Mouse (Mus musculus): ENCODE results near the gene C1qbp. TPM values are rescaled to one million over a fixed set of nuclear protein-coding genes. Genes with fewer than 3 reads are reported as not detected.
A peak's percentile ranks its signal among the peaks of the same experiment; 100 is the strongest.

The C1qbp gene
- polyA plus RNA-seq, 1 experiment from 2014 or later = 280 TPM

DNA sequence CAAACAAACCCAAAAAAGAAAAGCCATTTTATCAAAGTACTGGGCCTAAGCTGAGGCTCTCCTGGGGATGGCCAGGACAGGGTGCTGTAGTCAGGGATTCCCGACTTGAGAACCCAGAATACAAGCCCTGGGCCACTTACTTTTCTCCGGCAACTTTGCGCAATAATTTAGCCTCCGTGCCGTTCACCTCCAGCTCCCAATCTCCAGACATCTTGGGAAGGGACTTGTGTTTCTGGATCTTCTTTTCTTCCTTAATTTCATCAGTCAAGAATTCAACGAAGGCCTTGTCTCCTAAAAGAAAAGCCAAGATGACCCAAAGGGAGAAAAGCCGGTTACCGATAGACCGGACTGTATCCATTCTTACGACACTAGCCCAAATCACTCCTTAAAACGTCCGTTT, 796 bp downstream of the C1qbp start:
- H3K4me2 ChIP-seq (ENCODE audit: low read depth, severe bottlenecking) = peak overlapping the region; percentile 72
- H3K27ac ChIP-seq (replicated peaks; ENCODE audit: low read depth, low read length) = no peak overlapping the region
- ATAC-seq (ENCODE audit: insufficient number of reproducible peaks, low FRiP score, low TSS enrichment, low read depth) (no peak), DNase-seq (ENCODE audit: low spot score) (no peak)
- 6% methylated on average over 12 of the region's 12 CpGs for WGBS
- no peaks in the 10 kb centered on the region for H3K9me3 ChIP-seq (ENCODE audit: control insufficient read depth, low read length)
- peak overlapping the region; percentile 78 for H3K9ac ChIP-seq (ENCODE audit: low read length)
- H3K27me3 ChIP-seq (ENCODE audit: control insufficient read depth, insufficient read depth, low read length) = no peaks in the 10 kb centered on the region
- H3K36me3 ChIP-seq (ENCODE audit: control insufficient read depth, insufficient read depth, low read length) = peaks cover 28% of the 10 kb centered on the region
- 0 out of 2 replicates have a peak, but pooled peaks cover 3% of the 10 kb centered on the region for H3K4me1 ChIP-seq (ENCODE audit: control insufficient read depth, insufficient read depth, low read length)
- H3K4me3 ChIP-seq (ENCODE audit: low read depth, low read length) = peak overlapping the region; percentile 83

DNA sequence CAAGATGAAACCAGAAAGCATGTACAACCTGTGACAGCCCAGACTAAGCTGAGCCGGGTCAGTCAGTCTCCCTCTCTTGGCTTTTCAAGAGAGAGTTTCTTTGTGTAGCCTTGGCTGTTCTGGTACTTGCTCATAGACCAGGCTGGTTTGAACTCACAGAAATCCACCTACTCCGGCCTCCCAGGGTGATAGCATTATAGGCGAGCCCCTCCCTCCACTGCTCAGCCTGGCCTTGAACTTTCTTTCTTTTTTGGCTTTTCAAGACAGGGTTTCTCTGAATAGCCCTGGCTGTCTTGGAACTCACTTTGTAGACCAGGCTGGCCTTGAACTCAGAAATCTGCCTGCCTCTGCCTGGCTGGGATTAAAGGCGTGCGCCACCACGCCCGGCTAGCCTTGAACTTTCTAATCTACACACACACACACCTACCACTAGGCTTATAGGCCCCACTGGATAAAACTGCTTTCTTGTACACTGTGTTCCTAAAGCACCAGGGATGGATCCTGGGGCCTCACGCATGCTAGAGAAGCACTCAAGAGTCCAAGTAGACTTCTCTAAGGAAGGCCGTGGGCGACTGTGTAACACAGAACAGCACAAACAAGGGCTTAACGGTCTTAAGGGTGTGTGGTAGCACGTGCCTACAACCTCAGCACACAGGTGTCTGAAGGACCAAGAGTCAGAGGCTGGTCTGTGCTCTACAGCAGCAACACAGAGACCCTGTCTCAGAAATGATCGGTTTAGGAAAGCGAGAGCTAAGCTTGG, 1.9 kb downstream of the C1qbp start:
- WGBS = 93% methylated on average over 14 of the region's 14 CpGs
- ATAC-seq (ENCODE audit: insufficient number of reproducible peaks, low FRiP score, low TSS enrichment, low read depth) (no peak), DNase-seq (ENCODE audit: low spot score) (no peak)
- H3K27me3 ChIP-seq (ENCODE audit: control insufficient read depth, insufficient read depth, low read length) = no peaks in the 10 kb centered on the region
- H3K9ac ChIP-seq (ENCODE audit: low read length) = no peak overlapping the region
- no peak overlapping the region; the same call in 1 of the 2 replicates for H3K4me2 ChIP-seq (ENCODE audit: low read depth, severe bottlenecking)
- H3K27ac ChIP-seq (replicated peaks; ENCODE audit: low read depth, low read length) = no peak overlapping the region
- peaks cover 34% of the 10 kb centered on the region for H3K36me3 ChIP-seq (ENCODE audit: control insufficient read depth, insufficient read depth, low read length)
- H3K4me3 ChIP-seq (ENCODE audit: low read depth, low read length) = no peak overlapping the region
- H3K4me1 ChIP-seq (ENCODE audit: control insufficient read depth, insufficient read depth, low read length) = 0 out of 2 replicates have a peak, but pooled peaks cover 3% of the 10 kb centered on the region
- H3K9me3 ChIP-seq (ENCODE audit: control insufficient read depth, low read length) = no peaks in the 10 kb centered on the region

- no peak overlapping the region for H3K9ac ChIP-seq (ENCODE audit: low read length)
- no peaks in the 10 kb centered on the region for H3K9me3 ChIP-seq (ENCODE audit: control insufficient read depth, low read length)
- no peak for ATAC-seq (ENCODE audit: insufficient number of reproducible peaks, low FRiP score, low TSS enrichment, low read depth)
- no peak for DNase-seq (ENCODE audit: low spot score)
- H3K27ac ChIP-seq (replicated peaks; ENCODE audit: low read depth, low read length) = no peak overlapping the region
- no peaks in the 10 kb centered on the region for H3K27me3 ChIP-seq (ENCODE audit: control insufficient read depth, insufficient read depth, low read length)
- H3K4me1 ChIP-seq (ENCODE audit: control insufficient read depth, insufficient read depth, low read length) = 0 out of 2 replicates have a peak, but pooled peaks cover 3% of the 10 kb centered on the region
- H3K4me3 ChIP-seq (ENCODE audit: low read depth, low read length) = no peak overlapping the region
- H3K4me2 ChIP-seq (ENCODE audit: low read depth, severe bottlenecking) = no peak overlapping the region
- peaks cover 34% of the 10 kb centered on the region for H3K36me3 ChIP-seq (ENCODE audit: control insufficient read depth, insufficient read depth, low read length)
- WGBS = 93% methylated on average over 6 of the region's 6 CpGs
These were observed 2.6 kb downstream of the C1qbp start for GRCm38 (mm10) chr11:70980232-70980631.

GRCm38 (mm10) chr11:70977293-70977692, 5.5 kb downstream of the C1qbp start:
- no peak overlapping the region; the same call in 1 of the 2 replicates for H3K9ac ChIP-seq (ENCODE audit: low read length)
- no peak overlapping the region for H3K4me3 ChIP-seq (ENCODE audit: low read depth, low read length)
- no peak overlapping the region for H3K4me2 ChIP-seq (ENCODE audit: low read depth, severe bottlenecking)
- H3K9me3 ChIP-seq (ENCODE audit: control insufficient read depth, low read length) = no peaks in the 10 kb centered on the region
- ATAC-seq (ENCODE audit: insufficient number of reproducible peaks, low FRiP score, low TSS enrichment, low read depth) (no peak), DNase-seq (ENCODE audit: low spot score) (no peak)
- H3K36me3 ChIP-seq (ENCODE audit: control insufficient read depth, insufficient read depth, low read length) = peaks cover 37% of the 10 kb centered on the region
- 0 out of 2 replicates have a peak, but pooled peaks cover 3% of the 10 kb centered on the region for H3K4me1 ChIP-seq (ENCODE audit: control insufficient read depth, insufficient read depth, low read length)
- H3K27me3 ChIP-seq (ENCODE audit: control insufficient read depth, insufficient read depth, low read length) = no peaks in the 10 kb centered on the region
- 89% methylated on average over 6 of the region's 6 CpGs for WGBS
- H3K27ac ChIP-seq (replicated peaks; ENCODE audit: low read depth, low read length) = no peak overlapping the region

DNA sequence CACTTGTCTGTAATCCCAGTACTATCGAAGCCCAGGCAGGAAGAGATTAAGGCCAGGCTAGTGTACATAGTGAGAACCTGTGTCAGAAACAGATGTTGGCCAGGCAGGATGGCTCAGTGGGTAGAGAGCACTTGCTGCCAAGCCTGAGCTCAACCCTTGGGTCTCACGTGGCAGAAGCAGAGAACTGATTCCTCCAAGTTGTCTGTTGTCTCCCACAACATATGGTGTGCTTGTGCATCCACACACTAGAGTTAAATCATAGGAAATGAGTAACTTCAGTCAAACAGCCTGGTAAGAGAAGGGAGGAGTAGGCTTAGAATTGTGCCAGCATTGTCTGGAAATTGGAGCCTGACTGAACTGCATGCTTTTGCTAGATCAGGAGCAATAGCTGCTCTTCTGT, 7.6 kb downstream of the C1qbp start:
- Histone ChIP-seq H3K36me3 (ENCODE audit: control insufficient read depth, insufficient read depth, low read length) (peaks cover 30% of the 10 kb centered on the region), H3K4me1 (ENCODE audit: control insufficient read depth, insufficient read depth, low read length) (peaks cover 4% of the 10 kb centered on the region; the same call in 1 of the 2 replicates), H3K27me3 (ENCODE audit: control insufficient read depth, insufficient read depth, low read length) (no peaks in the 10 kb centered on the region), H3K9ac (ENCODE audit: low read length) (no peak overlapping the region), H3K4me3 (ENCODE audit: low read depth, low read length) (no peak overlapping the region), H3K27ac (replicated peaks; ENCODE audit: low read depth, low read length) (no peak overlapping the region), H3K9me3 (ENCODE audit: control insufficient read depth, low read length) (no peaks in the 10 kb centered on the region), H3K4me2 (ENCODE audit: low read depth, severe bottlenecking) (no peak overlapping the region)
- 81% methylated on average over 2 of the region's 2 CpGs for WGBS
- DNase-seq (ENCODE audit: low spot score) (no peak), ATAC-seq (ENCODE audit: insufficient number of reproducible peaks, low FRiP score, low TSS enrichment, low read depth) (no peak)

- peak; percentile 28 for DNase-seq (ENCODE audit: low spot score)
- Histone ChIP-seq H3K4me1 (ENCODE audit: control insufficient read depth, insufficient read depth, low read length) (peaks cover 6% of the 10 kb centered on the region; the same call in 1 of the 2 replicates), H3K9me3 (ENCODE audit: control insufficient read depth, low read length) (no peaks in the 10 kb centered on the region), H3K4me2 (ENCODE audit: low read depth, severe bottlenecking) (no peak overlapping the region), H3K27me3 (ENCODE audit: control insufficient read depth, insufficient read depth, low read length) (no peaks in the 10 kb centered on the region), H3K27ac (replicated peaks; ENCODE audit: low read depth, low read length) (no peak overlapping the region), H3K4me3 (ENCODE audit: low read depth, low read length) (no peak overlapping the region), H3K9ac (ENCODE audit: low read length) (no peak overlapping the region), H3K36me3 (ENCODE audit: control insufficient read depth, insufficient read depth, low read length) (peaks cover 24% of the 10 kb centered on the region)
- 74% methylated on average over 4 of the region's 4 CpGs for WGBS
- ATAC-seq (ENCODE audit: insufficient number of reproducible peaks, low FRiP score, low TSS enrichment, low read depth) = no peak
These were observed 8.9 kb downstream of the C1qbp start for GRCm38 (mm10) chr11:70973947-70974346.

- ATAC-seq (ENCODE audit: insufficient number of reproducible peaks, low FRiP score, low TSS enrichment, low read depth) (no peak), DNase-seq (ENCODE audit: low spot score) (no peak)
- no peak overlapping the region for H3K4me2 ChIP-seq (ENCODE audit: low read depth, severe bottlenecking)
- H3K9me3 ChIP-seq (ENCODE audit: control insufficient read depth, low read length) = no peaks in the 10 kb centered on the region
- no peak overlapping the region for H3K4me3 ChIP-seq (ENCODE audit: low read depth, low read length)
- H3K27ac ChIP-seq (replicated peaks; ENCODE audit: low read depth, low read length) = no peak overlapping the region
- 68% methylated on average over 1 of the region's 1 CpGs for WGBS
- peaks cover 6% of the 10 kb centered on the region; the same call in 1 of the 2 replicates for H3K4me1 ChIP-seq (ENCODE audit: control insufficient read depth, insufficient read depth, low read length)
- peaks cover 16% of the 10 kb centered on the region for H3K36me3 ChIP-seq (ENCODE audit: control insufficient read depth, insufficient read depth, low read length)
- H3K9ac ChIP-seq (ENCODE audit: low read length) = no peak overlapping the region
- H3K27me3 ChIP-seq (ENCODE audit: control insufficient read depth, insufficient read depth, low read length) = no peaks in the 10 kb centered on the region
These were observed 10.2 kb downstream of the C1qbp start for GRCm38 (mm10) chr11:70972586-70972985.

- Histone ChIP-seq H3K27me3 (ENCODE audit: control insufficient read depth, insufficient read depth, low read length) (no peaks in the 10 kb centered on the region), H3K36me3 (ENCODE audit: control insufficient read depth, insufficient read depth, low read length) (peaks cover 3% of the 10 kb centered on the region), H3K9ac (ENCODE audit: low read length) (peak overlapping the region; percentile 49), H3K4me3 (ENCODE audit: low read depth, low read length) (peak overlapping the region; percentile 93), H3K9me3 (ENCODE audit: control insufficient read depth, low read length) (no peaks in the 10 kb centered on the region), H3K27ac (replicated peaks; ENCODE audit: low read depth, low read length) (peak overlapping the region; percentile 50; the same call in 1 of the 2 replicates), H3K4me2 (ENCODE audit: low read depth, severe bottlenecking) (peak overlapping the region; percentile 48), H3K4me1 (ENCODE audit: control insufficient read depth, insufficient read depth, low read length) (peaks cover 6% of the 10 kb centered on the region; the same call in 1 of the 2 replicates)
- 21% methylated on average over 24 of the region's 24 CpGs for WGBS
- ATAC-seq (ENCODE audit: insufficient number of reproducible peaks, low FRiP score, low TSS enrichment, low read depth) = peak; percentile 14; the same call in 1 of the 2 replicates
- DNase-seq (ENCODE audit: low spot score) = no peak
These were observed 12.0 kb downstream of the C1qbp start for GRCm38 (mm10) chr11:70970560-70971540.

All from limb, embryonic 11.5 days (tissue).